Mouse (Mus musculus): ENCODE results near the gene Ccsap.

Gene Ccsap

DNA sequence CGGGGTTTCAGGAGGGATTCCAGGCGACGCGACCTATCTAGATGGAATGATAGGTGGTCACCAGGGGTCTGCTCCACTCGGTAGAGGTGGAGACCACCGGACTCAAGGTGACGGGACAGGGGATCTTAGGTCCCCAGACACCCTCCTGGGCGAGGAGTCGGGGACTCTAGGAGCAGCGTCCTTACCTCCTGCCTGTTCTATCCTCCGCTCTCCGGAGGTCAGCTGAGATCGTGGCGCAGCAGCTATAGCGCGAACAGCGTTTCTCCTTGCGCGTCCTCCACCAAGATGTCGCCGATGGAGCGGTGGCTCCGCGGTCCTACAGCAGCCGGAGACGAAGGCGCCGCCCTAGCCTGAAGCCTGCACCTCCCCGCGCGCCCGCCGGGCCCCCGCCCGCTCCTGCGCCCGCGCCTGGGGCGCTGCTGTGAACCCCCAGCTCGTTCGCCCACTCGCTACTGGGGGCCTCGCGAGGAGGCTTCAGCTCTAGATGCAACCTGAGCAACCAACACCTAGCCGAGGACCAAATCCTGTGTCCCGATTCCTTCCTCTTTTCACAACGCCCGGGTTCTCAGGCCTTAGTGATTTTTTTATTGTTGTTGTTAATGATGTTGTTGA, at the start of gene Ccsap:
TSS of gene Ccsap (minus strand) at position 562 of the 612 bp plus-strand sequence.
- DNase-seq: no peak

DNA sequence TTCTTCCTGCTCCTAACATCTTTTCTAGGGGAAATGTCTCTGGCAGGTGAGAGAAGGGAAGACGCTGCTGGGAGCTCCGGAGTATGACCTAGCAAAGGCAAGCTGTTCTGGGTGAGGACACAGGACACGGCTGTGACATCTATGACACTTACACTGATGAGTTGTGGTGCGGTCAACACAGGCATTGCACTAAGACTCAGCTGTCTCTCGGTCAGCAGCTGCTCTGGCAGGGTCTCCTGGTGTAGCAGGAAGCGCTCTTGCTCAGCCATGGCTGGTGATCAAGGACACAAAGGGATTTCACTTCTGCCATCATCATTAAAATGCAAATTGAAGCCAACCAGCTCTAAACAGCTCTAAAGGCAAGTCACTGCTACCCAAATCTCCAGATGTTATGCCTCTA, 47.6 kb upstream of the Ccsap start:
- no peak for DNase-seq

DNA sequence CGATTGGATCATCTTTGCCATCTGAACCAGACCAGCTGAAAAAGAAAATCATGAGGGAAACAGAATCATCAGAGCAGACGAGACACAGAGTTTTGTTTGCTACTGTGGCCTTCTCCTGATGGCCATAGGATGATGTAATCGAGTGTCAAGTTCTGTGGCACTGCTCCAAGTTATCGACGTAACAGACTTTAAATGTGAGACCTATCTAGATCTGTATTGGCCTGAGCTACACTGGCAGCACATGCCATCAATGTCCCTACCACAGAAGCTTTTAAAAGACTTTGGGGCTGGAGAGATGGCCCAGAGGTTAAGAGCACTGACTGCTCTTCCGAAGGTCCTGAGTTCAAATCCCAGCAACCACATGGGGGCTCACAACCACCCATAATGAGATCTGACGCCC, 42.6 kb upstream of the Ccsap start:
- DNase-seq: no peak

DNA sequence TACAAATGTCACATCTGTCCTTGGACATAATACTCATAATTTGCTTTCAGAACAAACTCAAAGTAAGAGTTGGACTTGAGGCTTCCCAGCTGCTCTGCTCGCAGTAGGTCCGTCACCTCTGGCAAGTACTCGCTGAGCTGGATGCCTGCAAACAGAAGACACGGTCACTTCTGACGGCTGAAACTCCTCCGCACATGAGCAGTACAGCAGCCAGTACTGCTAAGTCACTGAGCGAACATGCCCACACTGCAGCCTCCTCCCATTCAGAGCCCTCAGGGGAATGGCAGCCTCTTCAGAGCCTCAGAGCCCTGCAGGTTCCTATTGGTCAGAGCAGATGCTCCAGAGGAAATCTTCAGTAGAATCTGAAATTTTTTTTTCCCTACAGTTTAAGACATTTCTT, 39.4 kb upstream of the Ccsap start:
- DNase-seq: no peak

DNA sequence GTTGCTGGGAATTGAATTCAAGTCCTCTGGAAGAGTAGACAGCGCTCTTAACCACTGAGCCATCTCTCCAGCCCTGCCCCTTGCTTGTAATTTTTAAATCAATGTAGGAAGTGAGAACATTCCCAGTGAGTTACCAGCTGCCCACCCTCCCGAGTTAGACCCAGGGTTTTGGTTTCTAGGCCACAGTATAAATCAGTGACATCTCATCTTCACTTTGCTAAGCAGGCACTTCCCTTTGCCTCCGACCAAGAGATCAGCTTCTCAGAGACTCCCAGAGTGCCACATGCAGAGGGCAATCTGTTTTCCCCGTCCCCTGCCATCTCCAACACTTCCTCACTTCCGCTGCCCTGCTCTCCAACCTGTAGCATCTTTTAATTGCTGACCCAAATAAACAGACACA, 38.6 kb upstream of the Ccsap start:
- no peak for DNase-seq

DNA sequence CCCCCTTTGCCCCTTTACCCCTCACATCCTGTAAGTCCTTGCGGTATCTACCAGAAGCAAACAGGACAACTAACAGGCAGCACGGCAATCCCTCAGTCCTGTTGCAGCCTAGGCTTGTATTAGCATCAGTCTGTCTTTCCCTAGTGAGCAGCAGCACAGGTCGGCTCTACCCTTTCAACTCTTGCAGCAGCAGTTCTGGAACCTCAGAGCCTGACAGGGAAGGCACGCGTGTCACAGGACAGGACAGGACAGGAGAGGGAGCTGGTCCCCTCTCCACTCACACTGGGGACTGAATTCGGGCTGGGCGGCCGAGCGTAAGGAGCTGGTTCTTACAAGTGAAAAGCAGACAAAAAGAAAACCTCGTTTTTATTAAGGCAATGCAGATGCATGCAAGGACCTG, 36.8 kb upstream of the Ccsap start:
- DNase-seq: no peak

DNA sequence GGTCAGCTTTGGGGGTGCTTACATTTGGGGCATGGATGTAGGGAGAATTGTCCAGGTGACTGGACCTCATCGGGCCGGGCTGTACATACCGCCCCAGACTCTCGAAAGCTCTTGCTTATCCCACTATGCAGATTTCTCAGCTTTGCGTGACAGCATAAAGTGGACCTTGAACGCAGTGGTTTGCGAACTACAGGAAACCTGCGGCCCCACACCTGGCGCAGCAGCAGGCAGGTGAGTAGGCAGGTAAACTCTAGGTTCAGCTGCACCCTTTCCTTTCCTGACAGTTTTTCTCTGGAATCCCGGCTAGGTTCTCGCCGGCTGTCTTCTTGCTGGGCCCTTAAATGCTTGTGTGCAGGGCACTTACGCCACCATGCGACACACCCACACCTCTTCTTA, 36.4 kb upstream of the Ccsap start:
- DNase-seq: no peak

DNA sequence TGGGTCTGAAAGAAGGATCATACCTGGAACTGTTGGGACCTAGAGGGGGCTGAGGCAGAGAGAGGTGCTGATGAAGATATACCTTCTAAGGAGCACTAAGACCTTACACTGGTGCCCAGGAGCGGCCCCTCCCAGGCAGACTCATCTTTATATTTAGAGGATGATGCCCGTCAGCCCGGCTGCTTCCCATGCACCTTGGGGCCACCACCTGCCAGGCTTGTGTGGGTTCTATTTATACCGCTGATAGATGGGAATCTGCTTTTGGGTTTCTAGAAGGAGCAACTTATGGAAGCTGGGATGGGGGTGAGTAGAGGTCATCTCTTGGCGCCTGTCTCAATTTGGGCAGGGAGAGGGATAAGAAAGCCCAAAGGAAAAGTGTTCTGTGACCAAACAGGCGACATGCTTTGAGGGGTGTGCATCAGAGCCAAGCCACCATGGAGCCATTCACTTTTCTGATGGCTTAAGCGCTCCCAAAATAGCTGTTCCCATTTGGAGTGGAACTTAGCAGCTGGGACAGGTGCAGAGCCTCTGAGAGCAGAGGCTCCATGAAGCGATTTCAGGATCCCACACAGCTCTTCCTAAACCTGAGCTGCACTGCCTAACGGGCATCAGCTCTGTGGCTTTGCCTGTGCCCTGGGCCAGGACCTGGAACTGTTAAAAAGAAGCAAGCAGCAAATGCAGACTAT, 35.8 kb upstream of the Ccsap start:
- no peak for DNase-seq

DNA sequence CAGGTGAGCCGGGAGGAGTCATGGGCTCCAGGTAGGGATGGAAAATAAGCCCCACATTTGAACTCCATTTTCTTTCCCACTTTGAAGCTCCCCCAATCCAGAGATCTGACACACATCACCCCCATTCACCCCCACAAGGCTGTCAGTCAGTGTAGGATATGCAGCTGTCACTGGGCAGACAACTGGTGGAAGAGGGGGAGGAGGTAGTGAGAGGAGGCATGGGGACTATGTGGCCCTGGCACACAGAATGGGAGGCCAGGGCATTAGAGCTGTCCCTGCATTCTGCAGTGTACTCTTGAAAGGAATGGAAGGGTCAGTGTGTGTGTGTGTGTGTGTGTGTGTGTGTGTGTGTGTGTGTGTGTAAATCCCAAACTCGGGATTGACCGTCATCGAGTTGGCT, 35.2 kb upstream of the Ccsap start:
- no peak for DNase-seq

DNA sequence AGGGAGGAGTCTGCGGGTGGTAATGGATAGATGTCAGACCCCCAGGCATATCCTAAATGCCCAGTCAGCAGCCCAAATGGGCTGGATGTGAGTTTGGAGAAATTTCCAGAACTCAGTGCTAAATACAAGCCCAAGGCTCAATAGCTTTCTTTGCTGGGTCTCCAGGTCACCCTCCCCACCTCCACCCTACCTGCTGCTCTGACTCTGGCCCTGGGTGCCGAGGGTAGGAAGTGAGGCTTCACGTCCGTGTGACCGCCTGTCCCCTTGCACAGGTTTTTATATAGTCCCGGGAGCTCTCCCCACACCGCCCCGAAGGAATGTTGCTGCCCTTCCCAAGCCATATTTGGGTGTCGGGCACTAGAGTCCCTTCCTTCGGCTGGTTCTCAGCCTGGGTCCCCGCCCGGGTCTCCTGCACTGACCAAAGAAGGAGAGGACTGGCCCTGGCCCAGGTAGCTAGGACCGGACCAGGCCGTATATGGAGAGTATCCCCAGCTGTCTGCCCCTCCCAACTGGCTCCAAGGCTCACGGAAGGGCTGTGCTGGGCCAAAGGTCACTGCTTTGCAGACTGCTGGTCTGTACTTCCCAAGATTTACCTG, 34.6 kb upstream of the Ccsap start, which contains the start of gene Acta1:
TSS of gene Acta1 (minus strand) at position 250 of the 596 bp plus-strand sequence.
- peak; percentile 88 for DNase-seq

DNA sequence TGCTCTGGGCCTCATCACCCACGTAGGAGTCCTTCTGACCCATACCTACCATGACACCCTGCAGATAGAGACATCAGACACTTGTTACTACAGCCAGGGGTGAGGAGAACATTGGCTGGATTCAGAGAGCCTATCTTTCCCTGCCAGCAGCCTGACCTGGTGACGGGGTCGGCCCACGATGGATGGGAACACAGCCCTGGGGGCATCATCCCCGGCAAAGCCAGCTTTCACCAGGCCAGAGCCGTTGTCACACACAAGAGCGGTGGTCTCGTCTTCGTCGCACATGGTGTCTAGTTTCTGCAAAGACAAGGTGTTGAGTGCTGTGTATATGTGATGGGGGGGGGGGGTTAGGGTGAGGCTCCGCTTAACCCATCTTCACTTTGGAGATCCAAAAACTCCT, 33.4 kb upstream of the Ccsap start:
- DNase-seq: no peak

DNA sequence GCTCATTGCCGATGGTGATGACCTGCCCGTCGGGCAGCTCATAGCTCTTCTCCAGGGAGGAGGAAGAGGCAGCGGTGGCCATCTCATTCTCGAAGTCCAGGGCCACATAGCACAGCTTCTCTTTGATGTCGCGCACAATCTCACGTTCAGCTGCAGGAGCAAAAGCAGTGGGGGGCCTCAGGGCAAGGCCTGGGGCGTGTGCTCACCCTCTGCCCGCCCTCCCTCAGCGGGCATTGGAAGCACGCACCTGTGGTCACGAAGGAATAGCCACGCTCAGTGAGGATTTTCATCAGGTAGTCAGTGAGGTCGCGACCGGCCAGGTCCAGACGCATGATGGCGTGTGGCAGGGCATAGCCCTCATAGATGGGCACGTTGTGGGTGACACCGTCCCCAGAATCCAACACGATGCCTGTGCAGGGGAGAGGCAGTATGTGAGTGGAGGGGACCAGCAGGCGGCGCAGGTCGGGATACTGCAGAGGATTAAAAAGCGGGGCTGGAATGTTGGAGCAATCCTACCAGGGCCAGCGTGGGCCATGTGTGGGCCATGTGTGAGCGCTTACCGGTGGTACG, 32.7 kb upstream of the Ccsap start:
- no peak for DNase-seq

DNA sequence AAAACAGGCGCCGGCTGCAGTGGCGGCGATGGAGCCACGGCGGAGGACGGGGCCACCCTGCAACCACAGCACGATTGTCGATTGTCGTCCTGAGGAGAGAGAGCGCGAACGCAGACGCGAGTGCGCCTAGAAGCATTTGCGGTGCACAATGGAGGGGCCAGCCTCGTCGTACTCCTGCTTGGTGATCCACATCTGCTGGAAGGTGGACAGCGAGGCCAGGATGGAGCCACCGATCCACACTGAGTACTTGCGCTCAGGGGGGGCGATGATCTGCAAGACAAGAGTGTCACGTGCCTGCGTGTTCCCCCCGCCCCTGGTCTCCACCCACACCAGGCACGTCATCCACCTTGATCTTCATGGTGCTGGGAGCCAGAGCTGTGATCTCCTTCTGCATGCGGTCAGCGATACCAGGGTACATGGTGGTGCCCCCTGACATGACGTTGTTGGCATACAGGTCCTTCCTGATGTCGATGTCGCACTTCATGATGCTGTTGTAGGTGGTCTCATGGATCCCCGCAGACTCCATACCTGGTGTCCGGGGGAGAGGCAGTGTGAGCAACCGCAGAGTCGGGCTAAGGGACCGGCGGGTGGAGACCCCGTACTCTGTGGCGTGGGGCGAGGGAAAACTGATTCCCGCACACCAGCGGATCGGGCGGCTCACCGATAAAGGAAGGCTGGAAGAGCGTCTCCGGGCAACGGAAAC, 32.0 kb upstream of the Ccsap start:
- no peak for DNase-seq

DNA sequence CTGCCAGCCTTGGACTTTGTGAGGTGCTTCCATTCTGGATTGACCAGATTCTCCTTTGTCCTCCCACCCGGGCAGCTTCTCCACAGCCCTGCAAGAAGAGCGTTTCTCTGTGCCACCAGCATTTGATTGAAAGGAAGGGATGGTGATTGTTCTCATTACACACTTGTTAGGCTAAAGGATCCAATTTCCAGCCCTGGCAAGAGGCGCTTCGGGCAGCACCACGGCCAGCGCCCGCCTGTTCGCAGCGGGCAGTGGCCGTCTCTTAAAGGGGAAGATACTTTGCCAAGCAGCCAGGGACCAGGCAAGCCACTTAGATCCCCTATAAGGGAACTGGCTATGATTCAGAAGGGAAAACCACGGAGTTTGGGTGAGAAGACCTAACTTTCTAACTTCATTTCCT, 31.3 kb upstream of the Ccsap start:
- no peak for DNase-seq

DNA sequence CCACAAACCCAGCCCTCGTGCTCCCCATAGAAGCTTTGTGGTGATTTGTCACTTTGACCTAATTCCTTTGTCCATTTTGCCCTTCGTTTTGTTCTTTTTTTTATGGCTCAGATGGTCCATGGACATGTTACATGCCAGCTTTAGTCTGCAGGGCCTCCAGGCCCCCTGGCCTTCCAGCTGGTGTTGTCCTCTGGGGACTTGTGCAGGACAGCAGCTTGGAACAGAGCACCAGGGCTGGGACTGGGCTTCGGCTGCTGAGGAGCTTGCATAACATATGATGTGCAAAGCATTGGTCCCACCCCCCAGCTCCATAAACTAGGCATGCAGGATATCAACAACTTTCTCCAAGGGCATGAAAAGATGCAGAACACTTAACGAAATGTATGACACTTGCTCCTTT, 29.8 kb upstream of the Ccsap start:
- no peak for DNase-seq

DNA sequence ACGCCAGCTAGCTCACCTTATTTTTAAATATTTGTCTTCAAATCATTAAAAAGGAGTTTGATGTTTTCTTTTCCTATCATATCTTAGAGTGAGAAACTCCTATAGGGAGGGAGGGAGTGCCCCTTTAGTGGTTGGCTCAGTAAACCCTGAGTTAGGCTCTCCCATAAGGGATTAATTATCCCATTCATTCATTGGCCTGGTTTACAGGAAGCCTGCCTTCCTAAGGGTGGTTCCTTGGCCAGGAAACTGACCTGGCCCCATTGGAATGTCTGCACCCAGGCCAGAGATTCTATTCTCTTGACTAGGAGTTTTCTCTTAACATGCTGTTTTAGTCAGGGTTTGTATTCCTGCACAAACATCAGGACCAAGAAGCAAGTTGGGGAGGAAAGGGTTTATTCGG, 27.9 kb upstream of the Ccsap start:
- DNase-seq: no peak

DNA sequence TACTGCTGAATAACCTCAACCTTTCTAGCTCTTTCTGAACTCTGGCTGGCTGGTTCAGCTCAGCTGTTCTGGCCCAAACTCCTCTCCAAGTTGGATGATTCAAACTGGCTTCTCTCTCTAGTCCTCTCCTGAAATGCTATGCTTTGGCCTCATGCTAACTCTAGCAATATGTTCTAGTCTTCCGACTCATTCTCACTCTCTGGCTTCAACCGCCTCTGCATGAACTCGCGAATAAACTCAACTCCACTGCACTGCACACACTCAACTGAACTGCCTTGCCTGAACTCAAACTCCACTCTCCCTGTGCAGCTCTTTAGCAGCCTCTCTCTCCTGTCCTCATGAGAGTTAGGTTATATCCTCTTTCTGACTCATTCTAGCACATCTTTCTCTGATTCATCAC, 27.2 kb upstream of the Ccsap start:
- no peak for DNase-seq

DNA sequence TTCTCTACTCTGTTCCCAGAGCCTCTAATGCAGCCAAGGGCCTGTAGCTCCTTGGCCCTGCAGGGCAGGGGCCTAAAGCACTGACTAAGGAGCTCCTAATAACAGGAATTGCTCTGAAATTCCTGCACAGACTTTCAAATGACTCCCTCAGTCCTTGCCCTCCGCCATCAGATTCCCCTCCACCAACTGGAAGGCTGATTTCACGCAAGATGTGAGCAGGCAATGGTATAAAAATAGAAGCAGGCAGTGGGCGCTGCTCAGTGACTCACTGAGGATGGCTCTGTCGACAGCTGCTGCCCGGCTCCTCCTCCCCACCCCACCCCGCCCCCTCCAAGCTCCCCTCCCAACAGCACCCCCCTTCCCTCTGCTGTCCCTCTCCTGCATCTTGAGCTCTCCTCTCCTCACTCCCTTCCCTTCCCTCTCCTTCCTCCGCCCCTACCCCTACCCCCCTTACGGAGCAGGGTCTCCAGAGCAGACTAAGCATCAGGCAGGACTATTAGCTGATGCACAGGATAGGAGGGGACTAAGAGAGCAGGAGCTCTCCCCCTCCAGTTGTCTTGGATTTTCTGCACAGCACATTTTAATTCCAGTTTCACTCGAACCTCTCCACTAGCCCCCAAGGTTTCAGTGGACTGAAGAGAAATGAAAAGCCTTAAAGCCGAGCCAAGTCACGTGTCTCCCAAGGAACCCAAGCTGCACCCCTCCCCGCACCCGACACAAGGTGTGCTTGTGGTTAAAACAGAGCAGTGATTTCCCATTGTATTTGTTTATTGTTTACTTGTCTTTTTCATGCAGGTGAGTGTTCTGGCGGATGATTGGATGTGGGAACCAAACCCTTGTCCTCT, 24.9 kb upstream of the Ccsap start:
- no peak for DNase-seq

DNA sequence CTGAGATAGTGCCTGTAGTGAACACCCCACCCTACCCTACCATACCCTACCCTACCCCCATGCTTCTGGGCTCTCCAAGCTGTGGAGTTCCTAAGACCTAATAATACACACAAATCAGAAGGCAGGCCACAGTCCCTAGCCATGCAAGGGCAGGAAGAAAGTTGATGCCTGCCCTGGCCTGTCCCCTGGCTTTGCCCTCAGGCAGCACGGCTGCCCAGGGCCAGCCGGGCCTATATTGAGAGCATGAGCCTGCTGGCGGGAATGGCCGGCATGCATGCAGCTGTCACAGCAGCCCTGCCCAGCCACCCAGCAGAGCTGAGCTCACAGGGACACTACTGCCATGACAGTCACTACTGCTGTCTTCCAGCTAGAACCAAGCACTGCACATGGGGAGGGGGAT, 23.1 kb upstream of the Ccsap start:
- DNase-seq: no peak

DNA sequence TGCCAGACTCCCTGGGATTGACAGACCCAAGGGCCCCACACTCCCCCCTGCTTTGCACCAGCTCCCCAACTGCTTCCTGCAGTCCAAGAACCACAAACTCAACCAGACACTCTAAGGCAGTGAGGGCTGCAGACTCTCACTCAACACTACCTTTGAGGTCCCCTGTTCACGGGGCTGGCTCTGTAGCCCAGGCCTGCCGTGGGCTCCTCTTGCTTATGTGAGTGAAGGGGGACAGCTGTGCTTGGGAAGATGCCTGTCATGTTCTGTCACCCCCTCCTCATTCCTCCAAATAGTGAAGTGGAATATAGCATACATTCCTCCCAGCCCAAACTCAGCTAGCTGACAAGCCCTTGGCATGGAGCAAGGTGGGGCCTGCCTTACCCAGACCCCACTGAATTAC, 22.4 kb upstream of the Ccsap start:
- DNase-seq: no peak

DNA sequence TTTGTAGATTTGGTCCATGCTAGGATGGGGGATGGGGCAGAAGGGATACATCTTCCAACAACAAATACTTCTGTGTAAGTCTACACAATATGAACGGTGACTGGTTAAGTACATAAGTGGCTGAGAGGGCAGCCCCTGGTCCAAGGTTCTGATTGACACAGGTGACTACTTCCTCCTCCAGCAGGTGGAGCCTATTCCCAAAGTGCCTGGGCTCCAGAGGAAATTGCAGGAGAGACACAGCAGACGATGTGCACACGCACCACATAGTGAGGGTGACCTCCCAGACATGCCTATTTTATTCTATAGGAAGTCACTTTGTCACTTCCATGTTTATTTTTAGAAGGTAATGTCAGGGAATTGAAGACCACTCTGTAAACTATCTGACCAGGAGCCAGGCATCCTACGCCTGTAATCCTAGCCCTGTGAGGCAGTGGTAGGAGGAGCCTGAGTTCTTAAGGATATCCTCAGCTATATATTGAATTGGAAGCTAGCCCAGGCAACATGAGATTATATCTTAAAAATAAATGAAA, 20.9 kb upstream of the Ccsap start:
- no peak for DNase-seq

DNA sequence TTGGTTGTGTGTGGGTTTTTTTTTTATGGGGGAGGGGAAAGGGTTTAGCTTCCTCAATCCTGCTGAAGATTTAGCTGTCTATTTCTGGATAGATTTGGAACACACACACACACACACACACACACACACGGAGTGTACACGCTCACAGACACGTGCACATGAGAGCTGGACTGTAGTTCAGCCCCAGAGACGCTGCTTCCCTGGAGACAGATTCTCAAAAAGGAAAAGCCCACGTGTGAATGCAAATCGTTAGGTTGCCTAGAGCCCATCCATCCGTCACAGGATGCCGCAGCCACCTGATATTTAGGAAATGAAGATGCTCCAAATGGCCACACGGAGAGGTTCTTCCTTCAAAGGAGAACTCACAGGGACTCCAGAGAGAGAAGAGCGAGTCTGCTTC, 20.3 kb upstream of the Ccsap start:
- no peak for DNase-seq
